Mouse (Mus musculus): ENCODE data around the gene Ube3b.
A peak's percentile ranks its signal among the peaks of the same experiment; 100 is the strongest.

The Ube3b gene

DNA sequence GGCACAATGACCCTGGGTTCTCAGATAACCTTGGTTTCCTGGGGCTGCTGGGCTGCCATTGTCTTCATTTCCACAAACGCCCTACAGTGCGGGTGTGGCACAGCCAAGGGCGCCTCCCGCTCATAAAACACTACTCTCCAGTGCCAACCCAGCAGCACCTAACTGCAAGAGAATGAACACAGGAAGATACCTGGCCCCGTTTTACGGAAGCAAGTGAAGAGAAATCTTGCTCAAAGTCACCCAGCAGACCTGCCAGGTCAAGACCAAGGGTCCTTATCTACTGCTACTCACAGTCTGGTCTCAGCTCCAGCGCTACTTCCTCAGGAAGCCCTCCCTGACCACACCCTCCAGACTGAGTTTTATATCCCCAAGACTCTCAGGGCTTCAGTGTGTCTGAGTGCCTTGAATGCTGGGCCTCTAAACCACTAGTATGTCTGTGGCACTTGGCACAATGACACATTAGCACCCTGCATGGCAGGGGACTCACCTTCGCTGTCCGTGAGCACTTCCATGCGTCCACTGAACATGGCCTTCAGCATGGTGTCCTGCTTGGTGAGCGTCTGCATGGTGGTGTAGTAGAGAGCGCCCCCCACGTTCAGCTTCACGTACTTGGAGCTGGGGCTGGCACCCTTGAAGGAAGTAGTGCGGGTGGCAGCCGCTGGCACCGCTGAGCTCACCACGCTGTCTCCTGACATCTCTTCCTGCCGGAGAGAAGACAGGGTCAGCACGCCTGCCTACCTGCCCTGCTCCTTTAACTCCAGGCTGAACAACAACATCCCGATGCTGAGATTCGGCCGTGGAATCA, 5.8 kb upstream of the Ube3b start:
- DNase-seq = peak; percentile 46 to 57

DNA sequence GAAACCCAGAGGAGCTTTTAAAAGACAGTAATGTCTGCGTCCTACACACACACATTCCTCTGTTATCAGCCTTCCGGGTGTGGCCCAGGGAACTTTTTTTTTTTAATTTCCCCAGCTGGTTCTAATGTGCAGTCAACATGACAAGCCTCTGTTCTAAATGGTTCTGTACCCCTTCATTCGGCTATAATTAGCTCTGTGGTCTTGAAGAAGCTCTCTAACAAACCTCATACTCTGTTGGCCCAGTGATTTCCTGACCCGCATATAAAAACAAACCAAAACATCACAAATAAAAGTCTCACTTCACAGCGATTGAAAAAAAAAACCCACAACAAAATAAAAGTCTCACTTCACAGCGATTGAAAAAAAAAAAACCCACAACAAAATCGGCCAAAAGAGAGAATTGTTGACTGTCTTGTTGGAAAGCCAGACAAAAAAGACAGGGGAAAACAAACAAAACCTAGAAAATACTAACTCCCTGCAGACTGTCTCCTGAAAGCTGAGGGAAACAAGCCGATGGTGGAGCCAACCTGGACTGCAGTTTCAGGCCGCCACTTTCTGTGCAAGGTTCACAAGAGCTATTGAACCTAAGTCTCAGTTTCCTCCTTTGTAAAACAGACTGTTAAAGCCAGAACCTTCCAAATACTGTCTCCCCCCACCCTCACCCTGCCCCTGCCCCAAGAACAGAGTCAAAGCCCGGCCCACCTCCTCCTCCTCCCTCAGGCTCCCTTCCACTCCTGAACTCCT, 2.1 kb upstream of the Ube3b start:
- DNase-seq = peak in 1 of 2 experiments; percentile 39

DNA sequence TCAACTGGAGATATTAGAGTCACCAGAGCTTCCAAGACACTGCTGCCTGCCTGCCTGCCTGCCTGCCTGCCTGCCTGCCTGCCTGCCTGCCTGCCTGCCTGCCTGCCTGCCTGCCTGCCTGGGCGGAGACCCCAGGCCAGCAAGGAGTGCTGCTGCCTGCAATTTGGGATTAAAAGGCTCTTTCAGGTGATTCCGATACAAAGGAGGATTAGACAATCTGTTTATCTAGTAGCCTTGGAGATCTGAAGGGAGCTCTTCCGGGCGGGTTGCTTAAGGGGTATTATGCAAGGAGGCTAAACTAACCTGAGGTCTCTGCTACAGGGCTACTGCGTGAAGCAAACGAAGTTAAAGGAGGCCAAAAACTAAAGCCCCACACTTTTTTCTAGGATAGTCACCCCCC, 1.5 kb upstream of the Ube3b start:
- no peak for DNase-seq

DNA sequence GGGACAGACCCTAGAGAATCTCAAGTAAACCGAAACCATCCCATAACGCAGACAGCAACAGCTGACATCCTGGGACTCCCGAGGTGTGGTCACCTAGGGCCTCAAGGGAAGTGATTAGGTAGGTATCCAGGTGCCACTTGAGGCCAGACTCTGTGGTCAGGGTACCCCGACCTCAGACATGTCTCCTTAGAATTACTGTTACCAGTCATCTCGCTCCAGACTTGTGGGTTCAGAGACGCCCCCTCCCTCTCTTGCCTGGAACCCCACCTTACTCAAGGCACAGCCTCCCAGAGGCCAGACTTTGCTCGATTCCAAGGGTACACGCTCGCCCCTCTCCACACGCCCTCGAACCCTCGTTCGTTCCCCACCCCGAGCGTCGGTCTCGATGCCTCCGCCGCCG, 644 bp upstream of the Ube3b start:
- DNase-seq = no peak

DNA sequence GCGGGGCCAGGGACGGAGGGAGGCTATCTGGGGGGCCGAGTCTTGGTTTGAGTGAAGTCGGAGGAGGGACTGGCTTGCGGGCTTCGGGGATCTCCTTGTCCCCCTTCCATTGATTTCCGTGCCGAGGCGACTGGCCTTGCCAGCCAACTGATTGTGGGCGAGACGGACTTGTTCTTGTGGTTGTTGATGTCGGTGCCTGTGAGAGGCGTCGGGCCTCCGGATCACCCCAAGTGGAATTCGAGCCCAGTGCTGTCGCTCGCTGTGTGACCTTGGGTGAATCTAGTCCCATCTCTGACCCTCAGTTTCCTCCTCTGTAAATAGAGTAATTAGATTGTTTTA, 575 bp downstream of the Ube3b start:
- peak in 1 of 2 experiments; percentile 53 for DNase-seq

DNA sequence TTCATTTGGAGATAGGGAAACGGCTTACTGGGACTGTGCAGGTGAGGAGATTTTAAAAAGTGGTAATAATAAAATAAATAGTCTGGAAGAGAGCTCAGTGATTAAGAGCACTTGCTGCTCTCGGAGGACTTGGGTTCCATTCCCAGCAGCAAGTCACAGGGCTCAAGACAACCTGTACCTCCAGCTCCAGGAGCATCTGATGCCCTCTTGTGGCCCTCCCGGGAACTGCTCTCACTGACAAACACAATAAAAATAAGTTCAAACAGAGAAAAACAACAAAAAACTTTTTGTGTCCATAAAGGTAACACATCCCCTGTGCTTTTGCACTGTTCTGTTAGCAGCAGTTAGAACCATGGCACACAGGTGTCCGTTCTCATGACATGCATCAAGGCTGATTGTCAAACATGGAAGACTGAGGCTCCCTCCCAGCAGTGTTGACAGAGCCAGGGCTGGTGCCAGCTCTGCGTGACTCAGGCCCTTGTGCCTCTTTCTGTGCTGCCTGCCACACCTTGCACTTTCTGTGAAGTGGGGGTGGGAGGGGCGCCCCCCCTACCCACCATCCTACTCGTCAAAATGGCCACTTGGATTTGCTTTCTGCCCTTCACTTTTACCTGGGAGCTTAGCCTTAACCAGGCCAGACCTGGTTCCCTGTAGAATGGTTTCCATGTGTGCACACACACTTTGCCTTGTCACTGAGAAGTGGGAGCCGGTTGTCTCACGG, 2.9 kb downstream of the Ube3b start:
- DNase-seq = peak in 1 of 2 experiments; percentile 78

DNA sequence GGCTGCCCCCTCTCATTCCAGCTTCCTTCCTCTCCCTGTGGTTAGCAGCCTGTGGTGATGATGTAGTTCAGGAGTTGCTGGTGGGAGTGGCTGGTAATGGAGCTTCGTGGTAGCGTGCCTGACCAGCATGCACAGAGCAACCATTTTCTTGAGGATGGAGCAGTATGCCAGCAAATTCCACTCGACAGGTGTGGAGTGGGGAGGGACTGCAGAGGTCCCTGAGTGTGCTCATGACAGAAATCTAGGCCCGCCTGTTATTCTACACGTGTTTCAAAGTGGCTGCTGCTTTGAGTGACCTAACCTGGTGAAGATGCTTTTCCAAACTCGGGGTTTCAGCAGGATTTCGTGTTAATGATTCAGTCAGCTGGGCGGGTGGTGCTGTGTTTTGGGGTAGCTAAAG, 4.0 kb downstream of the Ube3b start:
- no peak for DNase-seq

DNA sequence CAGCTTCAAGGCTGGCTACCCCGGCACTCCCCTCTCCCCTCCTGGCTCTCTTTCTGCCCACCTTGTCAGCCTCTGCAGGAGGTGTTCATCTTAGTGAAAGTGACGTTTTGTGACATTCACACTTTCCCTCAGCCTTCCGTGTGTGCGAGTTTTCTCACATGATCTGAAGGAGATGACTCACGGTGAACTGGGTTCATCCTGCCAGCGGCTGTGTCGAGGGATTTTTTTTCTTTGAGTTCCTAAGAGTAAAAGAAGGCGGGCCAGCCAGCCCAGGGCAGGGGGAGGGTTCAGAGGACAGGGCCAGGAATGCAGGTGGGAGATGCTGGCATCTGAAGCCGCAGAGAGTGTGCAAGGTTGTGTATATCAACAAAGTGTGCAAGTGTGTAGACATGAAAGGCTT, 12.8 kb downstream of the Ube3b start:
- no peak for DNase-seq

DNA sequence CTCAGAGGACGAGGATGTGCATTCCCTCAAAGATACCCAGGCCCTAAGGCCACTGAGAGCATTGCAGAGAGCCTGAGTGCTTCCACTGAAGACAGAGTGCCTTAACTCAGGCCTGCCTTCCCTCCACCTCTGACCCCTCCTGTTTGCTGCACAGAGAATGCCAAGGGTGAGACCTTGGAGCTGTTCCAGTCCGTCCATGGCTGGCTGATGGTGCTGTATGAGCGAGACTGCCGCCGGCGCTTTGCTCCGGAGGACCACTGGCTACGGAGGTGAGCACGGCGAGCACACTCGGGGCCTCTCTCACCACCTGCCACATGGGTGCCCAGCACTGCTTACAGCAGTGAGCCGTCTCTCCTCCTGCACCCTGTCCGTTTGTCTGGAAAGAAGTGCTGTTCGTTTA, 26.2 kb downstream of the Ube3b start:
- peak in 1 of 2 experiments; percentile 22 for DNase-seq

DNA sequence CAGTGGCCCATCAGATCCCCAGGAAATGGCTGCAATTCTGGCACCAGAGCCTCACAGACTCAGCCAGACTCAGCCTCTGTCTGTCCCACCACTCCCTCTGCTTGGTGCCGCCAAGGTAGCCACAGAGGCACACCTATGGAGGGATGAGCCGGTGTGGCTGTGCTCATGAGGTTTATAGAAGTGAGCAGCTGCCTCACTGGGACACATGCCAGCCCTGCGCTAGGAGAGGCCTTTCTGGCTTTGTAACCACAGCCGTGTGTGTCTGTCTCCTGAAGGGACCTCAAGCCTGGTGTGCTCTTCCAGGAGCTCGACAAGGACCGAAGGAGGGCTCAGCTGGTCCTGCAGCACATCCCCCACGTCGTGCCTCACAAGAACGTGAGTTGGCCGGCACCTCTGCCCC, 26.9 kb downstream of the Ube3b start:
- DNase-seq = no peak

DNA sequence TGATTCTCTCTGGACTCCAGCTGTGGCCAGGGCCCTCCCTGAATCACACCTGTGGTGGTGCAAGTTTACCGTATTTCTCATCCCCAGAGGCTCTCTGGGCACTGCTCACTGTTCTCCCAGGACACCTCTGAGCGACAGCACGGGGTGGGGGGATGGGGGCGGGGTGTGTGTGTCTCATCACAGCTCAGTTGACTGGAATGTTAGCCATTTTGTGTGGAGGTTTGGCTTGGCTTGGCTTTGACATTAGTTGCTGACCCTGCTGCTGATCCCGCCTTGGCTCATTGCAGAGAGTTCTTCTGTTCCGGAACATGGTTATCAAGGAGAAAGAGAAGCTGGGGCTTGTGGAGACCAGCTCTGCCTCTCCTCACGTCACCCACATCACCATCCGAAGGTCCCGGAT, 27.4 kb downstream of the Ube3b start:
- no peak for DNase-seq

DNA sequence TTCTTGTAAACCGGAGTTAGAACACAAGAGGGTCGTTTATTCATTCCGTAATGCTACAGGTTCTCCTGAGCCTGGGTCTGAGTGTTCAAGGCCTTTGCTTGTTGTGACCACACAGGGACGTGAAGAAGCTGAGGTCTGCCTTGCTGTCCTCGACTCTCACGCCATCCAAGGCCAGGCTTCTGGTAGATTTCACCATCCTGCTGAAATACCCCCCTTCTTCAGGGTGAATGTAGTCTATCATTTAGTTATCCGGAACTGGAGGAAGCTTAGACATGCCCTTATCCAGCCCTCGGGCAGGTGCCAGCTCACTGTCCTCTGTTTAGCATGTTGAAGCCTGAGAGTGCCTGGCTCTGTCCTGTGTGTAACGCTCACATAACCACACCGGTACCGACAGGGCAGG, 28.4 kb downstream of the Ube3b start:
- no peak for DNase-seq

DNA sequence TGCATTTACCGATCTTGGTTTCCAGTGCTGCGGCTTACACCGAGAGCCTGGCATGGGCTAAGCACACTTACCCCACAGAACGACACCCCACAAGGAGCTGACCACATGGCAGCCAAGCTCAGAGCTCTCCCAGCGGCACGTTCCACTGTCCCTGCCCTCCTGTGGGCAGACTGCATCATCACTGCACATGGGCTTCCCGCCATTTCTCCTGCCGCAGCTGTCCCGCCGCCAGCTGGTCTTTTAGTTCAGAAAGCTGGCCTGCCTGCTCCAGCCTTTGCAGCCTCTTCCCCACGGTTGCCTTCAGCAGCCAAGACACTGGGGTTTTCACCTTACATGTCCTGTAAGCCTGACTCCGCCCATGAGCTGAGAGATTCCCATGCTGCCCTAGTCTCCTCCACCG, 30.0 kb downstream of the Ube3b start:
- no peak for DNase-seq

DNA sequence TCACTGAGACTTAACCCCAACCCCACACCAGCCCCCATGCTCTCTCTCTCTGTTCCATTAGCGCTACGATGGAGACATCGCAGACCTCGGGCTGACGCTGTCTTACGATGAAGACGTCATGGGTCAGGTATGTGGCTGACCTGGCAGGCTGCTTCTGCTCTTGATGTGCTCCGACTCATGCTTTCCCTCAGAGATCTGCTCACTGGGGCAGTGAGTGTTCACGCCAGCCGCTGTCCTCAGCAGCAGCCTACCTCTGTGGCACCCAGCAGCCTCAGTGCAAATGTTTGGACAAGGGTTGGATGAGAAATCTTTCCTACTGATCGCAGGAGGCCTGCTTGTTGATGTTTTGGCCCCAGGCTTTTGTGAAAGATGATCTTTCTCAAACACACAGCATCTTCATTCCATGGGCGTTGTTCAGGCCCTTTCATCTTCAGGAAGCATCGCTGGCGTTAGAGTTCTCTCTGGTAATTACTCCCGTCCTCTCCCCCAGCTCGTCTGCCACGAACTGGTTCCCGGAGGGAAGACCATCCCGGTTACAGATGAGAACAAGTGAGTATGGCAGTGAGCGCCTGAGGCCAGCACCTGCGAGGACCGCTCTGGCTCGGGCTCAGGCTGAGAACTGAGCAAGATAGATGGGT, 32.1 kb downstream of the Ube3b start:
- no peak for DNase-seq

DNA sequence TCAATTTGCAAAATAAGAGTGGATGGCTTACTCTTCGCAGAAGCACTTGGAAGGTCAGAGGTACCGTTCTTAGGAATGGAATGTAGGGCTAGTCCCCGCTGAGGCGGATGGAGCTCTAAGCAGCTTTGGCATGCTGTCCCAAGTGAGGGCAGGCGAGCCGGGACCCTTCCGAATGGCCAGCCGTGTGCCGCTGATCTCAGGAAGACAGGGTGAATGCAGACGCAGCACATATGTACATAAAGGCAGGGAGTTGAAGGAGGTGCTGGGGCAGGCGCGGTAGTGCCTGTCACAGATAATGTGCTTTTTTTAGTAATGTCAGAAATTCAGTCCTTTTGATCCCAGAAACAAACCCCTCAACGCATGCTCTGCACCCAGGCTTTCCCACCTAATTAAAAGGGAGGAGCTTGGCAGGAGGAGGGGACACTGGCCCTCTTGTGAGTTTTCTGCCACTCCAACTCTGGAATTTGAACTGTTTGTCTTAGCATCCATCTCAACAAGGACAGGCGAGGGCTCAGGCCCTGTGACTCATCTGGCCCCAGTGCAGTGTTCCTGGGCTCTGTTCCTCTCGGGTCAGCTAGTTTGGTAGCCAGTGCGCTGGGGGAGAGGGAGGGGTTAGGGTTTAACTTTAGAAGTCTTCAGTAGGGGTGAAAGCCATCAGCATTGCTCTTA, 32.8 kb downstream of the Ube3b start:
- peak; percentile 64 to 79 for DNase-seq

DNA sequence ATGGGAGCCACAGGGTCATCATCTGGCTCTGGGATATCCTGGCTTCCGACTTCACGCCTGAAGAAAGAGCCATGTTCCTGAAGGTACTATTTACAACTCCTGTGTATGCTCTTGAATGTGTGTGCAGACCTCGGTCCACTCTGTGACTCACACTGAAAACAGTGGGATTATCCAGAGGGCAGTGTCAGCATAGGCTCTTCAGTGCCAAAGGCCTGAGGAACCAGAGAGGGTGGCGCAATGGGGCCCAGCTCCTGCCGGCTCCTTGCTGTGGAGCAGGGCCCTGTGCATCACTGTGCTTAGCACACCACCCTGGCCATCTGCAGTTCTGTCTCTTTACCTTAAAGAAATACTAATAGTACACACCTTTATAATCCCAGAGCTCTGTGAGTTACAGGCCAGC, 35.2 kb downstream of the Ube3b start:
- no peak for DNase-seq

DNA sequence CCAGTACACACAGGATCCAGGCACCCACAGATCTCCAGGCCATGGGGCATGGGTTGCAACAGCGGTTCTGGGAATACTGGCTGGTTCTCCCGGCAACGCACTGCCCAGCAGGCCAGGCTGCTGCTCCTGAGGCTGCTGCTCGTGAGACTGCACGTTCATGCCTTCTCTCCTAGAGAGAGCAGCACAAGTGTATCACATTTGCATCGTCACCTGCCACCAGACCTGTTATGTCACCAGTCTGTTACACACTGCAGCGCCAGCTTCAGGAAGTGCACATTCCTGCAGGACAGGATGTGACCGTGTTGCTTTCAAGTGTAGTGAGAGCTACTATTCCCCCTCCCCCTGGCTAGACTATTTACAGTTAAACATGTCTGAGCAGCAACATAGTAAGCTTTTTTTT, 36.4 kb downstream of the Ube3b start:
- no peak for DNase-seq

DNA sequence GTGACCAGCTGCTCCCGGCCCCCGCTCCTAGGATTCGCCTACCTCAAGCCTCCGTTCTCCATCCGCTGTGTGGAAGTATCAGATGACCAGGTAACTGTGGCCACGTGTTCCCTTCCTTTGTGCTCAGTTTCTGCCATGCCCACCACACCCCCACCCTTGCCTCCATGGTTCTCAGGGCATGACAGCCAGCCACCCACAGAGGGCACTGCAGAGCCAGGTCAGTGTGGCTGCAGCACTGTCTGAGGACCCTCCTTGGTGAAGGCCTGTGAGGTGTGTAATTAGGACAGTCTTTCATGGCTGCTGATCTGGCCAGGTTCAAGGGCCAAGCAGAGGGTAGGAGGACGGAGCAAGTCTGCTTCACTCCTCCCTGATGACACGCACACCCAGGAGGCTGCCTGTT, 38.1 kb downstream of the Ube3b start:
- peak in 1 of 2 experiments; percentile 48 for DNase-seq

DNA sequence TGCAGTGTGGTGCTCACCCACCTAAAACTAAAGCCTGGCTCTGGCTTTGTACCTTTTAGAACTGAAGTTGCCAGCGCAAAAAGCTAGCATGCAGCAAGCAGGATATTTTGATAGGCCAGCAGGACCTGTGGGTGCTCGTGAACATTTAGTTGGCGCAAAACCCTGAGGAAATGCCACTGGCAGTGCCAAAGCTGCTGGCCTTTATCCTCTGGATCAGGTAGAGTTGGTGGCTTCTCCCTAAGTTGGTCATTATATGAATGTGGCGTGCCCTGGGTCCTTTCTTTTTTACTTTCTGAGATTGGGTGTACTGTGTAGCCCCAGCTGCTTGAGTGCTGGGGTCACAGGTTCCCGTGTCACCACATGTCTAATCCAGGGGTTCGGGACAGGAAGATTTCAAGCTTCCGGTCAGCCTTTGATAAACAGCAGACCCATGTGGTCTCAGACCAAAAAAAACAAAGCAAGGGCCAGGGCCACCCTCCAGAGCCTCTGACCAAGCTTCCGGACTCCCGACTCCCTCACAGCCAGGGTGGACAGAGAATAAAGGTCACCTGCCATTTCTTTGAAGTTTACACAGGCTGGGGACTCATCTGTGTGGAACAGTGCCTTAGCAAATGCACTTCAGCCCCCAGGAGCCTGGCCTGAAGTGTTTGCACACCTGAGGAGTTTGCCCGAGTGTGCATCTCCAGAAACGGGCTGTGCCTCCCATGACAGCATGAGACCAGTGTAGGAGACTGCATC, 41.3 kb downstream of the Ube3b start:
- peak in 1 of 2 experiments; percentile 34 for DNase-seq

DNA sequence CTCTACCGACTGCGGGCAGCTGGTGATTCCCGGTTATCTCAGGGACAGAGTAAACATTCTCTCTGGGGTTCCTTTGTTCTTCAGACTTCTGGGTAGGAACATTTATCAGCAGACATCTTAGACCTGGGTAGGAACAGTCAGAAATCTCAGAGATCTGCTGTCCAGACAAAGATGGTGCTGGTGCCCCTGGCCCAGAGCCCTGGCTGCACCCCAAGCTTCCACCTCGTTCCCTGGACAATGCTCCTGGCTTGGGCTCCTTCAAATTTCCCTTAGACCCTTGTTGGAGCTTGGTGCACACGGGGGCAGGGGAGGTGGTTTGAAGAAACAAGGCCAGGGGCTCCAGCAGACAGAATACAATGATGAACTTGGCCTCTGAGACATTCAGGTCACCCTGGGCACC, 42.2 kb downstream of the Ube3b start:
- DNase-seq = no peak

DNA sequence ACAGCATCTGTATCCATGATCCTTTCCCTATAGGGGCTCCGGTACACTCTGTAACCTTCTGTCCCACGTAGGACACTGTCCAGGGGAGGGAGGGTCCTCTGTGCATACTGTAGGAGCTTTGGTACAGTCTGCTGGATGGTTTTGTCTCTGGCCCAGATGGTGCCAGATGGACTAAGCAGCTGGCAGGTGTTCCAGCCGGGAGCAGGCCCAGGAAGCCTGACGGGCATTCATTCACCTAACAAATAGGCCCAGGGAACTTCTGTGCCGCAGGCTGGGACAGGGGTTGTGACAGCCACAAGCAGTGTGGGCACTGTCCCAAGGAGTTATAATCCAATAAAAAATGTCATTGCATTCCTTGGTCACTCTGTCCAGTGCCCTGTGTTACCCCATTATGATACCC, 43.6 kb downstream of the Ube3b start:
- DNase-seq = no peak

DNA sequence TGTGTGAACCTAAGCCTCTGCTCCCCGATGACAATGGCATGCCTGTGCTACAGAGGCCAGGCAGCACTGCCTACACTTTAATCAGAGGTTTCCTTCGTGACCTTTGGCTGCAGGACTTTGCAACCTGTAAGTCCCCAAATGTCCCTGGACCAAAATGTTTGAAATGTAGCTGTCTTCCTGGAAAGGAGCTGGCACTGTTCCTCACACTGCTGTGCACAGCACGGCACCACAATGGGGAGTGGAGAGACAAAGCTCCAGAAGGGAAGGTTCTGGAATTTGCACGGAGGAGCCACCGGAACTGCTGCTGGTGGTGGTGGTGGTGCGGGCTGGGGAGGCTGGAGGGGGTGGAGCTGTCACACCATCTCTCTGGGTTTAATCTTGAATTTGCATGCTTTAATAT, 46.3 kb downstream of the Ube3b start:
- peak in 1 of 2 experiments; percentile 27 for DNase-seq

Data from kidney, postnatal 36 days (tissue).